Mouse (Mus musculus) left cerebral cortex, adult 8-10 months (tissue): ENCODE results near the gene AA986860. TPM values are rescaled to one million over a fixed set of nuclear protein-coding genes. Genes with fewer than 3 reads are reported as not detected.

Experiments used
- DNase-seq, 2 experiments: peaks; one replicate each; pipeline ENCODE4 v3.0.0; 2022; ENCODE audit warnings: low spot score in 2 of 2
- total RNA-seq, 4 experiments: library from RNA; stranded (reverse); gene quantifications; 2 replicates each; pipeline ENCODE4 v1.2.4; 2022

Gene AA986860
- total RNA-seq, 4 experiments from 2014 or later, result 1.9 to 2.5 (median 2.1) TPM

- DNase-seq, result no peak
These were observed 43.5 kb downstream of the AA986860 start for GRCm38 (mm10) chr1:130775234-130775633.

- no peak for DNase-seq
These were observed 44.0 kb downstream of the AA986860 start for GRCm38 (mm10) chr1:130775691-130776331.

GRCm38 (mm10) chr1:130776645-130777044, 44.9 kb downstream of the AA986860 start:
- DNase-seq, result no peak

- no peak for DNase-seq
These were observed 48.1 kb downstream of the AA986860 start for GRCm38 (mm10) chr1:130779867-130780266.

- no peak for DNase-seq
These were observed 52.3 kb downstream of the AA986860 start for GRCm38 (mm10) chr1:130784054-130784453.

- no peak for DNase-seq
These were observed 55.2 kb downstream of the AA986860 start for GRCm38 (mm10) chr1:130787001-130787400.

GRCm38 (mm10) chr1:130789512-130790451, 58.0 kb downstream of the AA986860 start:
- DNase-seq, result no peak

Other genes with a start within 250 kb of the AA986860 start
- gene Zp3r, start 102.4 kb upstream of the AA986860 start, total RNA-seq, result under 1 TPM in 2 of 4 experiments, not detected in 2; 0.24 to 0.25 TPM
- not detected for gene C4bp, start 70.3 kb upstream of the AA986860 start, total RNA-seq
- gene Gm29427, start 16.2 kb upstream of the AA986860 start, total RNA-seq, result under 1 TPM in 1 of 4 experiments, not detected in 3; 0.22 TPM
- gene Yod1, start 14.6 kb upstream of the AA986860 start, total RNA-seq, result 10 to 100 TPM; 14.2 to 16.7 (median 16.2) TPM
- gene Pfkfb2, start 2.7 kb upstream of the AA986860 start, total RNA-seq, result 10 to 100 TPM; 44.4 to 48.1 (median 46.4) TPM
- not detected for gene Fcamr, start 68.9 kb downstream of the AA986860 start, total RNA-seq
- under 1 TPM in 1 of 4 experiments, not detected in 3; 0.09 TPM for gene Pigr, start 94.7 kb downstream of the AA986860 start, total RNA-seq
- under 1 TPM in 1 of 4 experiments, not detected in 3; 0.88 TPM for gene Fcmr, start 133.7 kb downstream of the AA986860 start, total RNA-seq
- not detected for gene Il24, start 155.5 kb downstream of the AA986860 start, total RNA-seq
- not detected for gene Il20, start 179.5 kb downstream of the AA986860 start, total RNA-seq
- gene Il19, start 208.1 kb downstream of the AA986860 start, total RNA-seq, result not detected